Mouse (Mus musculus) midbrain, embryonic 12.5 days (tissue): Measurements from ENCODE around the gene Cgnl1. TPM values are rescaled to one million over a fixed set of nuclear protein-coding genes. Genes with fewer than 3 reads are reported as not detected.

Experiments used
- ATAC-seq: fragments of 200-750 bp; cut with Nextera tagmentation; 2 replicates; pipeline ENCODE4 v1.8.0; 2017; ENCODE audit warnings: low read depth, moderate TSS enrichment, moderate library complexity; ENCODE audit not compliant: low FRiP score
- H3K27ac ChIP-seq: fragments of 300-500 bp; sonication (generic); replicated peaks from 2 replicates; pipeline ENCODE4 v1.5.1; 2016; ENCODE audit warnings: mild to moderate bottlenecking
- H3K27me3 ChIP-seq: fragments of 300-500 bp; sonication (generic); 2 replicates; pipeline ENCODE4 v1.6.1; 2016; ENCODE audit warnings: mild to moderate bottlenecking
- H3K36me3 ChIP-seq: fragments of 300-500 bp; sonication (generic); 2 replicates; pipeline ENCODE4 v1.6.1; 2016
- H3K4me1 ChIP-seq: fragments of 300-500 bp; sonication (generic); 2 replicates; pipeline ENCODE4 v1.6.1; 2016
- H3K4me2 ChIP-seq: fragments of 300-500 bp; sonication (generic); replicated peaks from 2 replicates; pipeline ENCODE4 v1.6.1; 2016; ENCODE audit warnings: mild to moderate bottlenecking, moderate library complexity
- H3K4me3 ChIP-seq: fragments of 300-500 bp; sonication (generic); 2 replicates; pipeline ENCODE4 v1.5.1; 2016; ENCODE audit warnings: mild to moderate bottlenecking
- H3K9ac ChIP-seq: fragments of 300-500 bp; sonication (generic); replicated peaks from 2 replicates; pipeline ENCODE4 v1.6.1; 2016; ENCODE audit warnings: mild to moderate bottlenecking, moderate library complexity
- H3K9me3 ChIP-seq: fragments of 300-500 bp; sonication (generic); 2 replicates; pipeline ENCODE4 v1.6.1; 2016; ENCODE audit warnings: mild to moderate bottlenecking
- WGBS: fragments of 180-500 bp; shearing (Covaris S2); methylation state at CpG from one replicate; pipeline ENCODE4 v1.1.7; 2016; 5-methylcytosine and 5-hydroxymethylcytosine counted together
- polyA plus RNA-seq: library from polyadenylated mRNA; unstranded; fragments of >200 nt; fragmentation: Nextera tagmentation; extraction: Ambion mirVana; gene quantifications from 2 replicates; pipeline ENCODE4 v1.2.1, GENCODE M21; 2016

The Cgnl1 gene
- polyA plus RNA-seq, 1 experiment from 2014 or later, result 7.0 TPM

GRCm38 (mm10) chr9:71805646-71806421, 34.4 kb upstream of the Cgnl1 start:
- H3K4me2 ChIP-seq, result no peak overlapping the region
- H3K27me3 ChIP-seq, result 0 out of 2 replicates have a peak, but pooled peaks cover 6% of the 10 kb centered on the region
- no peak for ATAC-seq
- H3K9me3 ChIP-seq, result no peaks in the 10 kb centered on the region
- H3K4me3 ChIP-seq, result no peak overlapping the region
- H3K27ac ChIP-seq, result no peak overlapping the region
- no peak overlapping the region for H3K9ac ChIP-seq
- H3K4me1 ChIP-seq, result no peaks in the 10 kb centered on the region
- no peaks in the 10 kb centered on the region for H3K36me3 ChIP-seq
- WGBS, result 62% methylated on average over 6 of the region's 6 CpGs

GRCm38 (mm10) chr9:71804116-71804515, 32.7 kb upstream of the Cgnl1 start:
- 45% methylated on average over 6 of the region's 6 CpGs for WGBS
- Histone ChIP-seq H3K36me3 (no peaks in the 10 kb centered on the region), H3K4me3 (no peak overlapping the region), H3K9me3 (no peaks in the 10 kb centered on the region), H3K27me3 (0 out of 2 replicates have a peak, but pooled peaks cover 6% of the 10 kb centered on the region), H3K4me2 (no peak overlapping the region), H3K27ac (no peak overlapping the region), H3K4me1 (no peaks in the 10 kb centered on the region), H3K9ac (no peak overlapping the region)
- no peak for ATAC-seq

- Histone ChIP-seq H3K9me3 (no peaks in the 10 kb centered on the region), H3K27ac (no peak overlapping the region), H3K9ac (no peak overlapping the region), H3K4me3 (no peak overlapping the region), H3K4me2 (no peak overlapping the region), H3K4me1 (no peaks in the 10 kb centered on the region), H3K36me3 (no peaks in the 10 kb centered on the region), H3K27me3 (0 out of 2 replicates have a peak, but pooled peaks cover 6% of the 10 kb centered on the region)
- WGBS, result 71% methylated on average over 7 of the region's 7 CpGs
- ATAC-seq, result no peak
These were observed 31.9 kb upstream of the Cgnl1 start for GRCm38 (mm10) chr9:71803281-71803680.

GRCm38 (mm10) chr9:71799598-71799997, 28.2 kb upstream of the Cgnl1 start:
- no peak overlapping the region for H3K9ac ChIP-seq
- no peaks in the 10 kb centered on the region for H3K36me3 ChIP-seq
- no peak overlapping the region for H3K4me2 ChIP-seq
- no peak overlapping the region for H3K4me3 ChIP-seq
- H3K4me1 ChIP-seq, result peaks cover 4% of the 10 kb centered on the region; the same call in 1 of the 2 replicates
- H3K27ac ChIP-seq, result no peak overlapping the region
- no peaks in the 10 kb centered on the region for H3K27me3 ChIP-seq
- no peaks in the 10 kb centered on the region for H3K9me3 ChIP-seq
- 84% methylated on average over 5 of the region's 5 CpGs for WGBS
- ATAC-seq, result no peak

- Histone ChIP-seq H3K4me2 (no peak overlapping the region), H3K27ac (no peak overlapping the region), H3K4me3 (no peak overlapping the region), H3K9ac (no peak overlapping the region), H3K27me3 (no peaks in the 10 kb centered on the region), H3K36me3 (no peaks in the 10 kb centered on the region), H3K4me1 (peaks cover 4% of the 10 kb centered on the region; the same call in 1 of the 2 replicates), H3K9me3 (no peaks in the 10 kb centered on the region)
- WGBS, result 52% methylated on average over 5 of the region's 5 CpGs
- ATAC-seq, result no peak
These were observed 26.8 kb upstream of the Cgnl1 start for GRCm38 (mm10) chr9:71798176-71798575.

- 0 out of 2 replicates have a peak, but pooled peaks cover 12% of the 10 kb centered on the region for H3K9me3 ChIP-seq
- 0 out of 2 replicates have a peak, but pooled peaks cover 7% of the 10 kb centered on the region for H3K27me3 ChIP-seq
- H3K4me3 ChIP-seq, result no peak overlapping the region
- ATAC-seq, result no peak
- no peaks in the 10 kb centered on the region for H3K36me3 ChIP-seq
- WGBS, result 89% methylated on average over 3 of the region's 3 CpGs
- no peak overlapping the region for H3K27ac ChIP-seq
- H3K4me1 ChIP-seq, result no peaks in the 10 kb centered on the region
- H3K4me2 ChIP-seq, result no peak overlapping the region
- H3K9ac ChIP-seq, result no peak overlapping the region
These were observed 6.0 kb upstream of the Cgnl1 start for GRCm38 (mm10) chr9:71777404-71777803.

- no peak overlapping the region for H3K4me3 ChIP-seq
- peaks cover 14% of the 10 kb centered on the region for H3K27me3 ChIP-seq
- no peak overlapping the region for H3K27ac ChIP-seq
- WGBS, result 82% methylated on average over 3 of the region's 3 CpGs
- no peak for ATAC-seq
- H3K9me3 ChIP-seq, result 0 out of 2 replicates have a peak, but pooled peaks cover 12% of the 10 kb centered on the region
- no peak overlapping the region for H3K9ac ChIP-seq
- H3K4me1 ChIP-seq, result peaks cover 3% of the 10 kb centered on the region; the same call in 1 of the 2 replicates
- H3K36me3 ChIP-seq, result no peaks in the 10 kb centered on the region
- H3K4me2 ChIP-seq, result no peak overlapping the region
These were observed 4.9 kb upstream of the Cgnl1 start for GRCm38 (mm10) chr9:71776337-71776736.

GRCm38 (mm10) chr9:71773563-71773962, 2.2 kb upstream of the Cgnl1 start:
- no peak overlapping the region for H3K9ac ChIP-seq
- peaks cover 12% of the 10 kb centered on the region; the same call in 1 of the 2 replicates for H3K4me1 ChIP-seq
- 0 out of 2 replicates have a peak, but pooled peaks cover 8% of the 10 kb centered on the region for H3K9me3 ChIP-seq
- WGBS, result 91% methylated on average over 9 of the region's 9 CpGs
- no peaks in the 10 kb centered on the region for H3K36me3 ChIP-seq
- H3K4me3 ChIP-seq, result no peak overlapping the region
- peaks cover 42% of the 10 kb centered on the region for H3K27me3 ChIP-seq
- H3K27ac ChIP-seq, result no peak overlapping the region
- ATAC-seq, result no peak
- H3K4me2 ChIP-seq, result no peak overlapping the region

- WGBS, result 68% methylated on average over 5 of the region's 5 CpGs
- peaks cover 54% of the 10 kb centered on the region for H3K27me3 ChIP-seq
- H3K27ac ChIP-seq, result no peak overlapping the region
- 0 out of 2 replicates have a peak, but pooled peaks cover 4% of the 10 kb centered on the region for H3K9me3 ChIP-seq
- H3K4me3 ChIP-seq, result no peak overlapping the region
- H3K4me2 ChIP-seq, result no peak overlapping the region
- peaks cover 12% of the 10 kb centered on the region; the same call in 1 of the 2 replicates for H3K4me1 ChIP-seq
- no peak for ATAC-seq
- no peaks in the 10 kb centered on the region for H3K36me3 ChIP-seq
- no peak overlapping the region for H3K9ac ChIP-seq
These were observed 936 bp upstream of the Cgnl1 start for GRCm38 (mm10) chr9:71772338-71772737.

GRCm38 (mm10) chr9:71770484-71770883, 918 bp downstream of the Cgnl1 start:
- Histone ChIP-seq H3K27ac (no peak overlapping the region), H3K4me2 (peak overlapping the region; percentile 94), H3K4me3 (peak overlapping the region; percentile 65), H3K9me3 (no peaks in the 10 kb centered on the region), H3K27me3 (peaks cover 64% of the 10 kb centered on the region), H3K9ac (no peak overlapping the region), H3K36me3 (no peaks in the 10 kb centered on the region), H3K4me1 (peaks cover 12% of the 10 kb centered on the region; the same call in 1 of the 2 replicates)
- ATAC-seq, result no peak
- 1% methylated on average over 10 of the region's 10 CpGs for WGBS

- no peak for ATAC-seq
- peaks cover 12% of the 10 kb centered on the region; the same call in 1 of the 2 replicates for H3K4me1 ChIP-seq
- 39% methylated on average over 9 of the region's 9 CpGs for WGBS
- no peaks in the 10 kb centered on the region for H3K36me3 ChIP-seq
- no peak overlapping the region for H3K27ac ChIP-seq
- H3K4me2 ChIP-seq, result no peak overlapping the region
- H3K9me3 ChIP-seq, result no peaks in the 10 kb centered on the region
- H3K27me3 ChIP-seq, result peaks cover 72% of the 10 kb centered on the region
- no peak overlapping the region for H3K4me3 ChIP-seq
- no peak overlapping the region for H3K9ac ChIP-seq
These were observed 1.7 kb downstream of the Cgnl1 start for GRCm38 (mm10) chr9:71769701-71770100.

GRCm38 (mm10) chr9:71768119-71768518, 3.3 kb downstream of the Cgnl1 start:
- Histone ChIP-seq H3K4me3 (no peak overlapping the region), H3K9ac (no peak overlapping the region), H3K36me3 (no peaks in the 10 kb centered on the region), H3K9me3 (no peaks in the 10 kb centered on the region), H3K27me3 (peaks cover 87% of the 10 kb centered on the region), H3K4me1 (peaks cover 12% of the 10 kb centered on the region; the same call in 1 of the 2 replicates), H3K27ac (no peak overlapping the region), H3K4me2 (no peak overlapping the region)
- 92% methylated on average over 1 of the region's 1 CpGs for WGBS
- ATAC-seq, result no peak
